Mouse (Mus musculus) erythroblast, adult 5-6 weeks (primary cell): ENCODE results near the gene Bbs5. TPM values are rescaled to one million over a fixed set of nuclear protein-coding genes. Genes with fewer than 3 reads are reported as not detected.

Experiments
- total RNA-seq, 2 experiments: library from RNA; stranded (forward) in 1 of 2; stranded (reverse) in 1 of 2; fragments of 150-400 nt in 1 of 2; fragments of 200-764, 138-1000 nt in 1 of 2; gene quantifications; 2 replicates each; pipeline versions ENCODE4 v1.2.3 to v1.2.4; 2015 to 2017; ENCODE audit warnings: low replicate concordance in 2 of 2

Bbs5 gene
- total RNA-seq, 2 experiments from 2014 or later = not detected

Other genes starting within 250 kb of the Bbs5 start
- gene Lrp2, start 61.1 kb upstream of the Bbs5 start, total RNA-seq (2015; ENCODE audit: low replicate concordance) = not detected in 2 replicates
- not detected in 2 replicates for gene Lrp2, start 61.1 kb upstream of the Bbs5 start, total RNA-seq (2017; ENCODE audit: low replicate concordance)
- 1.3 TPM in 1 of 2 replicates, not detected in the other for gene Klhl41, start 22.9 kb downstream of the Bbs5 start, total RNA-seq (2015; ENCODE audit: low replicate concordance)
- not detected in 2 replicates for gene Klhl41, start 22.9 kb downstream of the Bbs5 start, total RNA-seq (2017; ENCODE audit: low replicate concordance)
- 4.2 and 5.0 TPM in 2 replicates for gene Fastkd1, start 66.3 kb downstream of the Bbs5 start, total RNA-seq (2015; ENCODE audit: low replicate concordance)
- gene Fastkd1, start 66.3 kb downstream of the Bbs5 start, total RNA-seq (2017; ENCODE audit: low replicate concordance) = 1.3 and 1.9 TPM in 2 replicates
- 30.3 and 33.6 TPM in 2 replicates for gene Ppig, start 75.4 kb downstream of the Bbs5 start, total RNA-seq (2015; ENCODE audit: low replicate concordance)
- gene Ppig, start 75.4 kb downstream of the Bbs5 start, total RNA-seq (2017; ENCODE audit: low replicate concordance) = 14.9 and 34.7 TPM in 2 replicates
- gene Ccdc173, start 142.4 kb downstream of the Bbs5 start, total RNA-seq (2015; ENCODE audit: low replicate concordance) = 1.5 TPM in 1 of 2 replicates, not detected in the other
- gene Ccdc173, start 142.4 kb downstream of the Bbs5 start, total RNA-seq (2017; ENCODE audit: low replicate concordance) = 1.1 and 2.0 TPM in 2 replicates
- 8.4 and 15.4 TPM in 2 replicates for gene Phospho2, start 142.5 kb downstream of the Bbs5 start, total RNA-seq (2015; ENCODE audit: low replicate concordance)
- 10.2 and 12.0 TPM in 2 replicates for gene Phospho2, start 142.5 kb downstream of the Bbs5 start, total RNA-seq (2017; ENCODE audit: low replicate concordance)
- gene Klhl23, start 174.8 kb downstream of the Bbs5 start, total RNA-seq (2015; ENCODE audit: low replicate concordance) = 2.1 and 2.7 TPM in 2 replicates
- gene Klhl23, start 174.8 kb downstream of the Bbs5 start, total RNA-seq (2017; ENCODE audit: low replicate concordance) = 3.6 and 10.4 TPM in 2 replicates
- 90.3 and 130 TPM in 2 replicates for gene Ssb, start 214.4 kb downstream of the Bbs5 start, total RNA-seq (2015; ENCODE audit: low replicate concordance)
- gene Ssb, start 214.4 kb downstream of the Bbs5 start, total RNA-seq (2017; ENCODE audit: low replicate concordance) = 98.7 and 161 TPM in 2 replicates
- gene Mettl5, start 238.4 kb downstream of the Bbs5 start, total RNA-seq (2015; ENCODE audit: low replicate concordance) = 22.8 and 34.0 TPM in 2 replicates
- gene Mettl5, start 238.4 kb downstream of the Bbs5 start, total RNA-seq (2017; ENCODE audit: low replicate concordance) = 33.3 and 50.2 TPM in 2 replicates